Mouse (Mus musculus) heart, postnatal 0 days (tissue): ENCODE data around the gene Klhdc7a.

Experiments used
- CTCF ChIP-seq: IDR thresholded peaks from 2 replicates; pipeline ENCODE4 v1.5.1; 2016; ENCODE audit warnings: antibody characterized with exemption, control low read depth, low read depth
- EP300 ChIP-seq: IDR thresholded peaks from 2 replicates; pipeline ENCODE4 v1.6.1; 2016; ENCODE audit warnings: antibody characterized with exemption, low read depth

DNA sequence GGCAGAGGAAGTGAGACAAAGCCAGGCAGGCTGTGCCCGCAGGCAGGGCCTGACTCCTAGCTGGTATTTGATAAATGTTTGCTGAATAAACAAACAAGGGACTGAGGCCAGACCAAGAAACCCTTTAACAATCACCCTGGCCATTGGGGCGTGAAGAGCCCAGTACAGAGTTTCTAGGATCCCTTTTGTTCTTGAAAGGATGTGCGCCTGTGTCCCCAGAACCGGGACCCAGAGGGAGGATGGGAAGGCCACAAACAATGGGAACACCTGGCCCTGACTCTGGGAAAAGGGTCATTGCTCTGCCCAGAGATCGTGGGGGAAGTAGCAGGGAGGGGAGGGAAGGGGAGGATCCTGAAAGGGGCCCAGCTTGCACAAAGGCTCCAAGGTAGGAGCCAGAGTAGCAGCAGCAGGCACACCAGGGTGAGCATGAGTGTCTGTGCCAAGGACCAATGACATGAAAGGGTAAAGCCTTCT lies 9.5 kb upstream of the Klhdc7a start:
- TF ChIP-seq CTCF = no peak
- no peak for TF ChIP-seq EP300
